ENCODE assay signal across 22 mouse cellular contexts in the genomic region with DNA sequence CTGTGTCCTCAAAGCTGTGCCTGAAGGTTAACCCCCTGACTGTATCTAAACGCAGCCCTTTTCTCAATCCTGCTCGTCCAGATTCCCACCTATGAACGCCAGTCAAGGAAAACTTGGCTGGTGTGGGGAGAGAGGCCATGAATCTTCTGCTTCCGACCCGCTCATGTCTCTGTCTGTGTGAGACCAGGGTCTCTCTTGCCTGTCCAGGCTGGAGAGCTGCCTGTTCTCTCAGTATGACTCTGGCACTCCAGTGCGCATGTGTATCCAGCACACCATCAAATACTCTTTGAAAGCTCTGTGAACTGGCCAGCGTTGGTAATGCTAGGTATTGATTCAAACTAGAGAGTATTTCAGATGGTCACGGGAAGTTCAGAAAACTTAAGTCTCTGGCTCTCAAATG. TPM values are rescaled to one million over a fixed set of nuclear protein-coding genes. Genes with fewer than 3 reads are reported as not detected.
DNase-seq lines count a peak whose midpoint lies in the region; ATAC-seq and TF ChIP-seq lines count a peak whose summit lies in the region.
"Had no signal": no experiment of that assay in that cellular context is flagged by ENCODE, and none has a peak within 500 bp of the region (broad histone marks: within the 10 kb centered on the region; RNA-seq: fewer than 3 reads in every experiment).

No protein-coding gene starts in this region.

- H3K9ac ChIP-seq in heart, adult 2 months (ENCODE audit: low read depth, low read length): no peak overlapping the region
- H3K9ac ChIP-seq in forebrain, embryonic 15.5 days (replicated peaks): no peak overlapping the region
- no peak overlapping the region for H3K9ac ChIP-seq in midbrain, embryonic 14.5 days (replicated peaks; ENCODE audit: low read length)
- H3K9ac ChIP-seq: limb, embryonic 15.5 days had no signal

- no peak overlapping the region for H3K4me3 ChIP-seq in heart, adult 2 months
- H3K4me3 ChIP-seq in forebrain, embryonic 15.5 days: no peak overlapping the region
- H3K4me3 ChIP-seq in midbrain, embryonic 14.5 days (replicated peaks; ENCODE audit: low read depth, low read length): no peak overlapping the region
- H3K4me3 ChIP-seq: heart, embryonic 10.5 days; limb, embryonic 15.5 days; myocyte had no signal

- TF ChIP-seq EP300 in heart, adult 2 months (IDR thresholded peaks at IDR 0.05; ENCODE audit: insufficient read depth, low read depth, low read length): no peak

- H3K4me2 ChIP-seq in forebrain, embryonic 15.5 days (replicated peaks): no peak overlapping the region
- H3K4me2 ChIP-seq in midbrain, embryonic 14.5 days (ENCODE audit: low read length): no peak overlapping the region
- H3K4me2 ChIP-seq: limb, embryonic 15.5 days had no signal

- TF ChIP-seq CTCF in heart, adult 2 months (IDR thresholded peaks at IDR 0.05): no peak

- intact Hi-C loops in heart, adult 2 months (cut with DNase I): no loop called here
- intact Hi-C loops in heart, postnatal 14 days (cut with DNase I): no loop called here

- ATAC-seq in forebrain, embryonic 15.5 days (replicated peaks): no peak
- no peak for ATAC-seq in midbrain, embryonic 14.5 days (ENCODE audit: low FRiP score, low TSS enrichment)
- ATAC-seq: intestine, postnatal 0 days; Patski had no signal

- peaks cover 13% of the 10 kb centered on the region for H3K4me1 ChIP-seq in heart, adult 2 months (ENCODE audit: control insufficient read depth, insufficient read depth, low read length)
- H3K4me1 ChIP-seq in forebrain, embryonic 15.5 days: peaks cover 41% of the 10 kb centered on the region
- H3K4me1 ChIP-seq in midbrain, embryonic 14.5 days (ENCODE audit: control insufficient read depth, insufficient read depth, low read length): peaks cover 44% of the 10 kb centered on the region

- peak overlapping the region; percentile 34; the same call in 1 of the 2 replicates for H3K27ac ChIP-seq in heart, adult 2 months
- peak overlapping the region; percentile 88 for H3K27ac ChIP-seq in forebrain, embryonic 15.5 days (replicated peaks)
- peak overlapping the region; percentile 97 for H3K27ac ChIP-seq in midbrain, embryonic 14.5 days (replicated peaks; ENCODE audit: low read depth, low read length)
- H3K27ac ChIP-seq: heart, embryonic 10.5 days; limb, embryonic 15.5 days had no signal

- H3K79me2 ChIP-seq in heart, adult 2 months (replicated peaks; ENCODE audit: control insufficient read depth, insufficient read depth, low read length): no peaks in the 10 kb centered on the region

- DNase-seq in heart, adult 2 months: no peak
- DNase-seq in heart, postnatal 14 days: no peak
- DNase-seq in R1 (ENCODE audit: low read depth, low spot score): peak; percentile 40
- DNase-seq in midbrain, embryonic 14.5 days: no peak
- DNase-seq in kidney, postnatal 25 days: no peak
- no peak for DNase-seq in testis, postnatal 10 days (ENCODE audit: low spot score)
- DNase-seq: cerebellum, adult 9-10 months; gastrocnemius, postnatal 36 days; heart, postnatal 10 days; kidney, postnatal 10 days; lung, postnatal 10 days; thymus, adult 2 months had no signal

- H3K27me3 ChIP-seq in heart, adult 2 months (ENCODE audit: control insufficient read depth, insufficient read depth, low read length): no peaks in the 10 kb centered on the region
- H3K27me3 ChIP-seq in forebrain, embryonic 15.5 days: no peaks in the 10 kb centered on the region
- H3K27me3 ChIP-seq in midbrain, embryonic 14.5 days (ENCODE audit: control insufficient read depth, insufficient read depth, low read length): no peaks in the 10 kb centered on the region
- H3K27me3 ChIP-seq: limb, embryonic 15.5 days; Patski had no signal

- no peaks in the 10 kb centered on the region for H3K9me3 ChIP-seq in forebrain, embryonic 15.5 days
- no peaks in the 10 kb centered on the region for H3K9me3 ChIP-seq in midbrain, embryonic 14.5 days (ENCODE audit: control insufficient read depth, low read length)
- H3K9me3 ChIP-seq: heart, embryonic 10.5 days; limb, embryonic 15.5 days had no signal

- WGBS in heart, adult 2 months: 91% methylated on average over 8 of the region's 8 CpGs
- WGBS in forebrain, embryonic 15.5 days: 88% methylated on average over 8 of the region's 8 CpGs
- 92% methylated on average over 8 of the region's 8 CpGs for WGBS in midbrain, embryonic 14.5 days

- no peak for TF ChIP-seq POLR2A in heart, adult 2 months (IDR thresholded peaks at IDR 0.05; ENCODE audit: insufficient read depth, low read depth, low read length)

- peaks cover 2% of the 10 kb centered on the region for H3K36me3 ChIP-seq in heart, adult 2 months (ENCODE audit: control insufficient read depth, insufficient read depth, low read length)
- no peaks in the 10 kb centered on the region for H3K36me3 ChIP-seq in forebrain, embryonic 15.5 days
- H3K36me3 ChIP-seq in midbrain, embryonic 14.5 days (ENCODE audit: control insufficient read depth, insufficient read depth, low read length): no peaks in the 10 kb centered on the region
- H3K36me3 ChIP-seq: heart, embryonic 10.5 days; limb, embryonic 15.5 days had no signal

RNA-seq across cellular contexts. Expression of gene Cipc, which starts 3.4 kb away (rescaled TPM):
- 10 to 100 TPM; 43.8 to 45.1 TPM for total RNA-seq in heart, adult 2 months (2021)
- polyA plus RNA-seq in heart, adult 2 months (2012; rRNA removed): 34.1 and 39.6 TPM in 2 replicates
- total RNA-seq in heart, postnatal 14 days (2021): 10 to 100 TPM; 44.2 to 45.6 TPM
- 53.6 and 55.3 TPM in 2 replicates for polyA plus RNA-seq in forebrain, embryonic 15.5 days (2015; fragmentation: Nextera tagmentation; extraction: Ambion mirVana)
- polyA plus RNA-seq in midbrain, embryonic 14.5 days (2014; fragmentation: Nextera tagmentation; extraction: Ambion mirVana): 42.5 and 61.0 TPM in 2 replicates

RNA-seq across cellular contexts. Expression of gene Zdhhc22, which starts 46.8 kb away (rescaled TPM):
- total RNA-seq in heart, adult 2 months (2021): not detected
- polyA plus RNA-seq in heart, adult 2 months (2012; rRNA removed): not detected in 2 replicates
- not detected for total RNA-seq in heart, postnatal 14 days (2021)
- 6.6 and 7.1 TPM in 2 replicates for polyA plus RNA-seq in forebrain, embryonic 15.5 days (2015; fragmentation: Nextera tagmentation; extraction: Ambion mirVana)
- 9.0 and 10.7 TPM in 2 replicates for polyA plus RNA-seq in midbrain, embryonic 14.5 days (2014; fragmentation: Nextera tagmentation; extraction: Ambion mirVana)
- total RNA-seq: gastrocnemius, postnatal 36 days; heart, postnatal 10 days; megakaryocyte, adult 5-6 weeks had no signal
- polyA plus RNA-seq: C2C12; heart, embryonic 10.5 days; limb, embryonic 15.5 days; liver, embryonic 16.5 days; Patski; urinary bladder, adult 2 months had no signal

RNA-seq across cellular contexts. Expression of gene Irf2bpl, which starts 58.8 kb away (rescaled TPM):
- 10 to 100 TPM; 32.6 to 36.9 TPM for total RNA-seq in heart, adult 2 months (2021)
- 15.6 and 20.1 TPM in 2 replicates for polyA plus RNA-seq in heart, adult 2 months (2012; rRNA removed)
- 10 to 100 TPM; 44.7 to 51.8 TPM for total RNA-seq in heart, postnatal 14 days (2021)
- polyA plus RNA-seq in forebrain, embryonic 15.5 days (2015; fragmentation: Nextera tagmentation; extraction: Ambion mirVana): 94.9 and 95.8 TPM in 2 replicates
- 71.6 and 80.2 TPM in 2 replicates for polyA plus RNA-seq in midbrain, embryonic 14.5 days (2014; fragmentation: Nextera tagmentation; extraction: Ambion mirVana)

Comparison
In these comparisons a context has a peak if more than half of its experiments do, and no peak if none do; other contexts are left out.
1. H3K27ac ChIP-seq: peak in every context shown above with its lines; median percentile 97 in midbrain, embryonic 14.5 days; 88 in forebrain, embryonic 15.5 days; 34 in heart, adult 2 months.